Mouse (Mus musculus) adrenal gland, adult 18-20 months (tissue): ENCODE data around the gene Faim2. TPM values are rescaled to one million over a fixed set of nuclear protein-coding genes. Genes with fewer than 3 reads are reported as not detected.

Experiments
- DNase-seq, 2 experiments: peaks; one replicate each; pipeline ENCODE4 v3.0.0; 2021 to 2022; ENCODE audit warnings: low spot score in 2 of 2
- total RNA-seq, 2 experiments: library from RNA; stranded (reverse); gene quantifications; 1 replicate in 1 of 2; 2 replicates in 1 of 2; pipeline ENCODE4 v1.2.3; 2021

Gene Faim2
- total RNA-seq, 2 experiments from 2014 or later, result 28.9 to 31.6 TPM

DNA sequence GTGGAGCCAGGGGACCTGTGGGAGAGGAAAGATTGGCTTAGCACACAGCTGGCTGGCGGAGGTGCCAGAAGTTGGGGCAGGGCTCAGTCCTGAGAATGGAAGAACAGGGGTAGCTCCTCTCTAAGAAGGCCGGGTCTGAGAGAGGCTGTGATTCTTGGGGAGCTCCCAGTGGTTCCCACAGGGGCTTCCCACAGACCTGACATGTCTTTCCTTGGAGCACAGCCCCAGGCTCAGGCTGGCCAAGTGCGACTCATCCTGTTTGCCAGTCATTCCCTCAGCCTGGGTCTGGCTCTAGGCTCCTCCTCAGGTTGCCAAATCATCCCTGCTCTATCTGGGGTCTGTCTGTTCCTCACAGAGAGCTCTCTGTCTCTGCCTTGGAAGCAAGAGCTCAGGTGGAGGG lies 17.3 kb downstream of the Faim2 start:
- no peak for DNase-seq

DNA sequence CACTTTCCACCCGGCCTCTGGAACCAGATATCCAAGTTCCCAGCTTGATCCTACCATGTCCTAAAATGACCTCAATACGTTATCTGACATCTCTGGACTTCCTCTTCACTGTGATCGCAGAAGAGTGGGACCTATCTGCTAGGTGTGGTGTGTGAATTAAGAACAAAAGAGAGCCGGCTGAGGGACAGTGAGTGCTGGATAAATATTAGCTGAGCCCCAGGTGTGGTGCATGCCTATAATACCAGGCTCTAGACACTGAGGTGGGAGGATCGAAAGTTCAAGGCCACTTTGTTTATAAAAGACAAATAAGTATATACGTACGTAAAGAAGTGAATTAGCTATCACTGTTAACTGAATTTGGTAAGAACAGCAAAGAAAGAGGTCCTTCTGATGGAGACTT lies 18.1 kb downstream of the Faim2 start:
- no peak for DNase-seq

DNA sequence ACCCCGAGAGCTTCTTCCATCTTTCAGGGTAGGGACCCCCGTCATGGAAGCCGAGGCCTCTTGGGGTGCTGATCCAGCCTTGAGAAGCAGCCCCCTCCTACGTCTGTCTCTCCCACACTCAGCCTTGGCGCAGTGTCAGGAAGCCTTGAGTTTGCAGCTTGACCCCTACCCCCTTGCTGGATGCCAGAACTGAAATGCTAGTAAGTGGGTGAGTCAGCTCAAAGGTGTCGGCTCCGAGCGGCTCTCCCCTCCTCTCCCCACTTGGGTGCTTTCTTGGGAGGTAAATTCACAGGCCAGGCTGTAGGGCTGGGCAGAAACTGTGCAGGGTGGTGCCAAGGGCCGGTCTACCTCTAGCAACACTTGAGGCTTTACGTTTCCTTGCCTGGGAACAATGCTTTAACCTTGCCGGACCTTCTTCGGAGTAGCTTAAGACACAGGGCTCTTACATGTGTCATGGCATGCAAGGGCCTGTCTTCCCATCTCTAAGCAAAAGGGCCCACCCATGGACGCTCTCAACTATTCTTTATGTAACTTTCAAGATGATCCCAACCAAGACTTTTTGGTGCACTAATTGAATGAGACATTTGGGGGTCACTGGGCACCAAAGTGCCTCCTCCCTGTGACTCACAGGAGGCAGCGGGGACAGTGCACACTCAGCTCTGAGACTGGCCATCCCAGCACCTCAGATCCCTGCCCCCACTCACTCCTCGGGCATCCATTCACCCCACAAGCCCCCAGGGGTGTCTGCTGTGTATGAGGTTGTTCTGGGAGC lies 22.5 kb downstream of the Faim2 start:
- DNase-seq, result peak; percentile 36 to 42

DNA sequence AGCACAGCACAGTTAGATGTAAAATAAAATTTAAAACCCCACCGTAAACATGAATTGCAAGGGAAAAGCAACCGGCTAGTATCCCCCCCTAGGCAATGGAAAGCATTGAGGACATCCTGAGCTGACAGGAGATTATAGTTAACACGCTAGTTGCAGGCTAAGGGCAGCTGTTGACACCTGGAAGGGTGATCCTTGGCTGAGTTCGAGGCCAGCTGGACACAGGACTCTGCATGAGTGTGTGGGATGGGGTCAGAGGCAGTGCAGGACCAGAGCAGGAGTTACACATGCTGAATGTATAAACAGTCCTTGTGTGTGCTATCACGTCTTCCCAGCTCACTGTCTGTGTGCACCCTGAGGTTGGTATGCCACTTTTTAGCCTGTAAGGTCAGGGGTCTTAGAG lies 24.7 kb downstream of the Faim2 start:
- no peak for DNase-seq

DNA sequence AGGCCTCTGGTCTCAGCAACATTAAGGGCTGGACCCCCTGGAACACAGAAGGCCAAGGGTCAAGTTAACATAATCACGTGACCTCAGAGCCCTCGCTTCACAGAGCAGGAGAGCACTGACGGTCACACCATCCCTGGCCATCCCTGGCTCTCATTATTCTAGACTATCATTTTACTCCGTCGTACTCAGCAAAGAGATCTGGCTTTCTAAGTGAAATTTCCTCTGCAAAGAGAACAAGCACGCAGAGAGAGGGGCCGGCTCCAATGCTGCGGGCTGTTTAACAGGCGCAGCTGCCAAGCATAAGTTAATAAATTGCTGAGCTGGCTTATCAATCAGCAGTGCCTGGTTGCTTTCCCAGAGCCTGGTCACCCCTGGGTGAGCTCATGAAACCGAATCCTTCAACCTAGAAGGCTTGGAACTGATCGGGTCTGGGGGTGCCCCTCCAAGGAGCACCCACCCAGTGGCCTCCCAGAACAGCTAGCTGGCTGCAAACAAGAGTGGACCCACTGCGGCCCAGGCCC lies 25.6 kb downstream of the Faim2 start:
- DNase-seq, result no peak

DNA sequence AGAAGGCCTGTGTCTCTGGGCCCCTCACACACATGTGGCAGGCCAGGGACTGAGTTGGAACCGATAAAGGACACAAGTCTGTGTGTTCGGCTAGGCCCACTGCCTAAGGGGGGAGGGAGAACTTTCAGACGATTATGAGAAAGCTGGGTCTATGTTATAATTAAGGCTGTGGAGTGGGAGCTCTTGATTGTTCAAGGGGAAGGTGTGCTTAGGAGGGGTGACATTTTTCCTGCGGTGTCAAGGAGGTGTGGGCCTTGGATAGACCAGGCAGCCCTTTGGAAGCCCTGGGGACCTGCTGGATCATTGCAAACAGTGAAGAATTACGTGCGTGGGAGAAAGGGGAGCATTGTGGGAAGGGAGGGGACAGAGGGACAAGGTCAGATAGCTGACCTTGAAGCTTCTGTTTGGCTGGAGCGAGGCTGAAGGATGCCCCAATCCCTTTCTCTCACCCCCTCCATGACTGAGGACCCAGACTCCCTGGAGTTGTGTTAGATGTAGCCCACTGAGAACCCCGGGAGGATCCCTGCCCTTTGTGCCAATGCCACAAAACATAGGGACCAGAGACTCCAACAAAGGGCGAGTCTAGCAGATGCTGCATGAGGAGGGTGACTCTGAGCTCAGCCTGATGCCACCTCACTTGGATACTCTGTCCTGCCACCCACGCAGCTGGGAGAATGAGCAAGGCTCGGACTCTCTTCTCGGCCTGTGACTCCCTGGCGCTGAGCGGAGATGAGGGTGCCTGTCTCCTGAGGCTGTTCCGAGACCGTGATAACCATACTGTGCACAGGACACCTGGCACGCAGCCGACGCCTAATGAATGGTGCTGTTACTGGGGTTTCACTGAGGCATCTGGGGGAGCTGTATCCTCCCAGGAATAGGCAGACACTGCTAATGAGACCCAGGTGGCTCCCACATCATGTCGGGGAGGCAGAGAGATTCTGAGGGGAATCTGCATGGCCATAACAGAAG lies 26.4 kb downstream of the Faim2 start:
- DNase-seq, result peak in 1 of 2 experiments; percentile 37

DNA sequence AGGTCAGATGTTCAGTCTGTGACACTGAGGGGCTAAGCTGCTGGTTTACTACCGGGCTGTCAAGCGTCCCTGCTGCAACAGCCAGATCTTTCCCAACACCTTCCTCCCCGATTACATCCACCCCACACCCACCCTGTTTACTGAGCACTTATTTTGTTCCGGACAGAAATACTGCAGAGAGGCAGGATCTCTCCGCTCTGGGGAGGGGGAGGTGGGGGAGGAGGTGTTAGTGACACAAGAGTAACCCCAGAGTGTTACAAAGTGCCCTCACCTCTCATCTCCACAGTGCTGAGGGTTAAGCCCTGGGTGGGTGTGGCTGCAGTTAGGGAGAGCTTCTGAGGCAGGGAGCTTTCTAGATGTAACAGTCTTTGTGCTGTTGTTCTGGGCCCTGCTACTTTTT lies 27.6 kb downstream of the Faim2 start:
- DNase-seq, result no peak

DNA sequence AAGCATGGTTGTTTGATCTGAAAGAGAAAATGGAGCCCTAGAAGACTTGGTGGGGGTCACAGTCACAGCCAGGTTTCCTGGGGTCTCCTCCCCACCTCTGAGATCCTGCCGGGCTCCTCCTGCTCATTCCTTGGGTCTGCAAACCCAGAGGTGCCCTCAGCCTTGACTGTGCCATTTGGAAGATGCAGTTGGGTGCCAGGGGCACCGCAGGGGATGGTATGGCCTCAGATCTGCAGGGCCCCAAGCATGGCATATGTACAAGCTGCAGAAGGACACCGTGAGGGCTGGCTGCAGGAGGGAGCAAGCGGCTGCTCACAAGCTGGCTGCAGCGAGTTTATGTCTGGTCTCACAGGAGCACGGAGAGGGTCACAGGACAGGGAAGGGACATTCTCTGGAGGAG lies 28.2 kb downstream of the Faim2 start:
- DNase-seq, result no peak

DNA sequence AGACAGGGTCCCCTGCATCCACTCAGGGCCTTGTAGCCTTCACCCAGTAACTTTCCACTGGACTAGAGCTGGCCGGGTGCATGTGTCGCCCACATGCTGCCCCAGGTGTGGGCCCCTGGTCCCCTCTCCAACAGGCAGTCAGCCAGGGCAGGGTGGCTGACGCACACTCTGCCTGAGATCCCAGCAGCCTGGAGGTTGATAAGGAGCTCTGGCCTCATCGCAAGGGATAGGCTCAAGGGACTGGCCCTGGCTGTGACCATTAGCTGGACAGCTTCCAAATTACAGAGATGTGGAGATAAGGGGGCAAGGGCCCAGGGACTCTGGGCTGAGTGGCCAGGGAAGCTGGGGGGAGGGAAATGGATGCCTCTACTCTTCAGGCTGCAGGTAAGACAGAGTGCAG lies 29.2 kb downstream of the Faim2 start:
- DNase-seq, result peak; percentile 36 to 41

DNA sequence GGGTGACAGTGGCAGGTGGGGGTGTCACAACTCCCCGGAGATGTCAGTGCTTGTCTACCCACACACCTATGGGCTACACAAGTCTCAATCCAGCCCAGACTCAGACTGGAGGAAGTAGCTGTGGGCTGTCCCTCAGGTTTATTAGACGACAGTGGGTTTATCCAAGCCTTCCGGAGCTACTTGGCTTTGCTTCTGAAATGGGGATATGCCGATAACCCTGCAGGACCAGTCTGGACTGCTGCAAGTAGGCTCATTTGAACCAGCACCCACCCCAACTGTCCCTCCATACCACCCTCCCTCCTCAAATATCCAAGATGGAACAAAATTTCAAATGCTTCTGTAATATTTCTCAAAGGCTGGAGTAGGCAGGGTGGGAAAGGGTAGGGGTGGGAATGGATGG lies 29.6 kb downstream of the Faim2 start:
- DNase-seq, result no peak

DNA sequence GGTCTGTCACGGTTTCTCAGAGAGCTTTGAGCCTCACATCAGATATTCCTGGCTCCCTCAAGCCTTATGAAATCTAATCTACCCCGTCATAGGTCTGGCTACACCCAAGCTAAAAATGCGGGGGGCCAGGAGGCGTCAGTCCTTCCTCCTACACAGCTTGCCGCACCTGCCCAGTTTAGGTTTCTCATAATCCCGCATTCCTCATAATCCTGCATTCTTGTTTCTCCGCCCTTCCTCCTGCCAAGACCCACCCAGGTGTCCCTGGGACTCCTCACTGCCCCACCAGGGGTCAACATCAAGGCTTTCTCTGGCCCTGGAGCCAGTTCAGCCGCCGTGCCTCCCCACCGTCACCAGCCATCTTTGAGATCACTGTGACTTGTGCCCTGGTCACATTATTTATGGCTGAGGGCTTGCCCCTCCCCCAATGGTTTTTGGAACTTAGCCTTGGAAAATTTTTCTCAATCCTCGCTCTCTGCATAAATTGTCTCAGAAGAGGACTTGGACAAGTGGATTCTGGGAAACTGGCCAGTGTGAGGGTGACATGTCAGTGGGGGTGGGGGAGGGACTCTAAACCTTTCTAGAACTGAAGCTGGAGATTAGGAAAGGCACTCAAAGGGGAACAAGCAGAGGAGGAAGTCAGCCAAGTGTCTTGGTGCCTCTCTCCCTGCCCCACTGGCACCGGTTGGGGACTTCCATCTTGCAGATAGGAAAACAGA lies 30.3 kb downstream of the Faim2 start:
- peak; percentile 57 for DNase-seq

DNA sequence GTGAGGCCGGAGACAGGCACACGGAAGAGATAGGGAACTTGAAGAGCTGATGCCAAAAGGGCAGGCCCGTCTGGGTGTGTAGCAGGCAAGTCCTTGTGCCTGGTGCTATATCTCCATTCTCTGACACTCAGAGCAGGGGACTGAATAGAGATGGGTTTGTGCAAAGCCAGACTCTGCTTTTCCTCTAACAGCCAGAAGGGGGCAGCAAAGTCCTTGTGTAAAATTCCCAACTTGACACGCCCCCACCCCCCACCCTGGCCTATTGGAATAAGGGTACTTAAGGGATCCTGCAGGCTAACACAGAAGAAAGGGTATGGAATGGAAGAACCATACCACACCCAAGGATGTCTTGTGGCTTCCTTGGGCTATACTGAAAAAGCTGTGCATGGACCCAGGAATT lies 30.9 kb downstream of the Faim2 start:
- DNase-seq, result peak; percentile 45 to 47

DNA sequence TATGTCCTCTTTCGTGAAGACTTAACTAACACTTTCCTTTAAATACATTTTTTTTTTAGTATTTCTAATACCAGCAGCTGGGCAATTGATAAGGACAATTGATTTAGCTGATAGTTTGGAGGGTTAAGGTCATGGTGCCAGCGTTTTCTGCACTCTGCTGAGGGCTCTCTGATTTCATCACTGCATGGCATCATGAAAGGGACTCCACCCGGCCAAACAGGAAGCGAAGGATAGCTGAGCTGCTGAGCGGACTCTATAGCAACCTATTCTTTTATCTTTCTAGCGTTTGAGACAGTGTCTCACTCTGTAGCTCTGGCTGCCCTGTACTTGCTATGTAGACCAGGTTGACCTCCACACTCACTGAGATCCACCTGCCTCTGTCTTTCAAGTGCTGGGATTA lies 43.2 kb downstream of the Faim2 start:
- DNase-seq, result no peak

DNA sequence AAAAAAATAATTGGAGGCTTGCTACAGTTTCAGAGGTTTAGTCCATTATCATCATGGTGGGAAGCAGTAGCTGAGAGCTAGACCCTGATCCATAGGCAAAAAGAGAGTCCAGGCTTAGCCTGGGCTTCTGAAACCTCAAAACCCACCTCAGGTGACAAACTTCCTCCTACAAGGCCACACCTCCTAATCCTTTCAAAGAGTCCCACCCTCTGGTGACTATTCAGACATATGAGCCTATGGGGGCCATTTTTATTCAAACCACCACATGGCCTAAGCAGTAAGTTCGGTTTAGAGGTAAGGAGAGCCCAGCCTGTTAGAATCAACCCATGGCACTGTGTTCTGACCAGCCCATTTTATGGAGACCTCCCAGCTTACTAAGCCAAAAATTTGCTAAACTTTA lies 52.2 kb downstream of the Faim2 start:
- DNase-seq, result no peak

DNA sequence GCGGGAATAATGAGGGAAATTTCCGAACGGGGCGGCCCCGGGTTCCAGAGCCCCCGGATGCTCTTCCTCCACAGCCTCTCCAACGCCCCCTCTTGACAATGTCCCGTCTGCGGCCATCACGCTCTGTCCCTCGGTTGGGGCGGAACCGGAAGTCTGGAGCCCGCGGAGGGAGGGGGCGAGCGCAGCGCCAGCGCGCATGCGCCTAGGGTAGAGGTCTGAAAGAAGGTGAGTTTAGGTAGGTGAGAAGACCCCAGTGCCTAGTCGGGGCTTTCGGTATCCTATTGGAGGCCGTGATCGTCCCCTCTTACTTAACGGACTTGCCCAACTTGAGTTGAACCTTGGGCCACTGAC lies 53.4 kb downstream of the Faim2 start, which contains the start of gene Bcdin3d:
Gene Bcdin3d (minus strand): TSS at position 155 of the 351 bp plus-strand sequence.
- DNase-seq, result peak; percentile 86 to 90

DNA sequence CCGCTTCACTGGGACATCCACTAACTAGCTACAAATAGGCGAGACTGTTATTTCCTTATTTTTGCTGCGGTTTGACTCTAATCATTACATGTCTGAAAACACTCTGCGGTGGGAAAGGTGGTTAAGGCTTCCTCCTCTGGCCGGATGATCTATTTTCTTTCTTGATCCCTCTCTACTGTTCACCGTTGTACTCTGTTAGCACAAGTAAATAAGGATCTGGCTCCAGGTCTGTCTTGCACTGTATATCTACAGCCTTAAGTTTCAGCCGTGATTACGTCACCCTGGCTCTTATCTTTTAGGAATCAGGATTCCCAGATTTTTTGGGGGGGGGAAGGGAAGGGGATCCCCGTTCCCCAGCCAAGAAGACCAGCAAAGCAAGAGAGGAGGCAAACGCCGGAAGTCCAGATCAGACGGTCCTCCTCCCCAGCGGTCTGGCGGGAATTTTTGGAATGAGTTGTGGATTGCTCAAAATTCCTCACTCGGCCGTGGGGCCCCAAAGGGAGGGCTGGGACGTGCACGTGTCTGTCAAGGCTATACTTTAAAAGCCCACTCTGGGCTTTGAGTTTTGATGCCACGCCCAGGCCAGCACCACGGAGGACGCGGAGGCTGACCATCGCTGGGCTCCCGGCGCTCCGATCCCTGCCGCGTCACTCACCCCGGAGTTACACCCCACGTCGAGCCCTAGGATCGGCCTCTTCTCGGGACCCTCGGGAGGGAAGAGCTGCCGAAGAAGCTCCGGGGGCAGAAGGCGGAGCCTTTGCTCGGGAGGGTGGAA lies 54.0 kb downstream of the Faim2 start:
- DNase-seq, result peak; percentile 54 to 57

DNA sequence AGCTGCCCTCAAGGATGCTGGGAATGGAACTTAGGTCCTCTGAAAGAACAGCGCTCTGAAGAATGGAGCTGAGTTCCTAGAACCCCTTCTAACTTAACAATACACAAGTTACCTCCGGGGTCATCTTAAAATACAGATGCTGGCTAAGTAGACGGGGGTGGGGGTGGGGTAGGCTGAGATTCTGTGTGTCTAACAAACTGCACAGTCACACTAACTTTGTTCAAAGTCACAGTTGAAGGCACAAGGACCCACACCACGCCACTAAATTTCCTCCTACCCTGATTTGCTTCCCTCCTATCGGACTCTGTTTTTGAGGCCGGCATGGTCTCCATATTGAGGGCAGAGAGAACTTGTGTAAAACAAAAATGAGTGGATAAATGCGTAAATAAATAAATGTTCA lies 55.0 kb downstream of the Faim2 start:
- DNase-seq, result no peak

DNA sequence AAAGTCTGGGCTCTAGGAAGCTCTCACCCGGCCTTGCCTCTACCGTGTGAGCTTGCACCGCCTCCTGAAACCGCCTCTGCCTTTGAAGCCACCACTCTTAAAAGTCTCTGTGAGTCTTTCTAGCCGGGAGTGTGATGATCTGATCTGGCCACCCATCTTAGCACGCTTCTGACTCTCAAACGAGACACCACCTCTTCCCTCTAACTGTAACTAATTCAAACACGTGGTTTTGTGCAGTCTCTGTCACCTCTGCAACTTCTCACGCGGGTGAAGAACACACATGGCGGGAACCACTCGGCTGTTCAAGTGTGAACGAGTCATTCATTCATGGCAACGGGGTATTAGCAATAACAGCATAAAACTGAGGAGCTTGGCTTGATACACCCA lies 56.3 kb downstream of the Faim2 start:
- DNase-seq, result no peak

DNA sequence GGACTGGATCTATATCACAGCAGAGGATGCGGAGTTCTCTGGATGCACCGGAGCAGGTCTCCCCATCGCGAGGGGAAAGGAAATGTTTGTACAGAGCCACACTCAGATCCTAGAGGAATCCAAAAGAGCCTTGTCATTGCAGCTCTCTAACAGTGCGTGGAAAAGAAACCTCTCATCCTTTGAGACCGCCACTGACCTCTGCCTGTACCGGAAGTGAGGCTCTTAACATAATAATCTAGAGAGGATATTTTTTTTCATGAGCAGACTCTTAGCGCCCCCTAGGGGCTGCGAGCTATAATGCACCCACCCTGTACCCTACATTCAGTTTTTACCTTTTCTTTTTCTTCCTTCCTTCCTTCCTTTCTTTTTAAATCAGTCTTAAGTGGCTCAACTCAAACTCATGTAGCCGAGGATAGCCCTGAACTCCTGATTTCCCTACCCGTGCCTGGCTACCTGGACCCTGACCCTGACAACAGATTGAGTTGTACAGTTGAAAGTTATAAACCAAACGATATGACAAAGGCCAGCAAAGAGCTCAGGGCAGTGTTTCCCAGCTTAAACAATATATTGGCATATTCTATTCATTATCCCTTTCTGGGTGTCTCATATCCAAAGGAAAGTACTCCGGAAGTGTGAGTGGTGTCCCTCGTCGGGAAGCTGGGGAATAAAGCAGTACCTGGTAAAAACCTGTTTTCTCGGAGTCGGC lies 56.8 kb downstream of the Faim2 start:
- peak; percentile 48 to 60 for DNase-seq

DNA sequence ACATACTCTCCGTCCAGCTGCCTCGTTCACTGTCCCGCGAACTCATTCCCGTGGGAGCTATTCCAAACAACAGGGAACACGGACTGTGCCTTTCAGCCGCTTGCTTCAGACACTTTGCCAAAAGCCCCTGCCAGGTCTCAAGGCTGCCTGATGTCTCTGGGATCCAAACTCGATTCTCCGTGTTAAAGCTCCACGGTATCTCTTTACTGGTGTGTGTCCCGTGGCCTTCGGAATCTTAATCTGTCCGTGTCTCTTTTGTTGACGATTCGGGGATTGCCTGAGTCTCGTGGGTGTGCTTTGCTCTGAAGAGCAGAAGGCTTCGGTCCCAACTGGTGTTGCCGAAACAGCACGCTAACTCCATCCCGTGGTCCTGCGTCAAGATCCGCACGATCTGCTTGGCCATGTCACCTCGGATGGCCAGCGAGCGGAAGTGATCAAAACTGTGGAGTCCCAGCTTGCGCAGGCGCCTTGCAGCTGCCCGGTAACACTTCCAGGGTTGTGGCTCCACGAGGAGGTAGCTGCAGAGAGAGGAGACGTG lies 57.7 kb downstream of the Faim2 start:
- no peak for DNase-seq
